Comparison of ENCODE assay signal across 9 mouse cellular contexts in genomic region chr16:37916138-37916817, GRCm38 (mm10). TPM values are rescaled to one million over a fixed set of nuclear protein-coding genes. Genes with fewer than 3 reads are reported as not detected.
DNase-seq lines count a peak whose midpoint lies in the region; ATAC-seq lines count a peak whose summit lies in the region.
"Had no signal": no experiment of that assay in that cellular context is flagged by ENCODE, and none has a peak within 500 bp of the region (broad histone marks: within the 10 kb centered on the region; RNA-seq: fewer than 3 reads in every experiment).

Gene Gpr156, plus strand, starts transcription at chr16:37916496.

- H3K4me2 ChIP-seq in liver, embryonic 16.5 days (ENCODE audit: low read depth, low read length) = peak within 1 kb of the TSS; percentile 56
- peak within 1 kb of the TSS; percentile 95 for H3K4me2 ChIP-seq in neural tube, embryonic 15.5 days

- no peaks in the 10 kb centered on the region for H3K36me3 ChIP-seq in liver, embryonic 16.5 days (ENCODE audit: control insufficient read depth, insufficient read depth)
- no peaks in the 10 kb centered on the region for H3K36me3 ChIP-seq in neural tube, embryonic 15.5 days

- peak; percentile 11; the same call in 1 of the 2 replicates for ATAC-seq in liver, embryonic 16.5 days (ENCODE audit: low read depth)
- ATAC-seq in neural tube, embryonic 15.5 days (ENCODE audit: low FRiP score) = peak; percentile 90

- peak within 1 kb of the TSS; percentile 41 for H3K4me3 ChIP-seq in liver, embryonic 16.5 days (ENCODE audit: low read depth, low read length)
- H3K4me3 ChIP-seq in neural tube, embryonic 15.5 days (replicated peaks) = peak within 1 kb of the TSS; percentile 61

- H3K9me3 ChIP-seq in liver, embryonic 16.5 days (replicated peaks; ENCODE audit: control insufficient read depth, low read length) = no peaks in the 10 kb centered on the region
- 0 out of 2 replicates have a peak, but pooled peaks cover 2% of the 10 kb centered on the region for H3K9me3 ChIP-seq in neural tube, embryonic 15.5 days (replicated peaks)

- H3K9ac ChIP-seq in liver, embryonic 16.5 days (ENCODE audit: low read depth, low read length) = no peak within 1 kb of the TSS
- peak within 1 kb of the TSS; percentile 67 for H3K9ac ChIP-seq in neural tube, embryonic 15.5 days (replicated peaks)

- H3K4me1 ChIP-seq in liver, embryonic 16.5 days (ENCODE audit: control insufficient read depth, low read depth, low read length) = no peaks in the 10 kb centered on the region
- peaks cover 26% of the 10 kb centered on the region for H3K4me1 ChIP-seq in neural tube, embryonic 15.5 days

- peaks cover 32% of the 10 kb centered on the region for H3K27me3 ChIP-seq in liver, embryonic 16.5 days (ENCODE audit: control insufficient read depth, insufficient read depth, low read depth, low read length)
- no peaks in the 10 kb centered on the region for H3K27me3 ChIP-seq in neural tube, embryonic 15.5 days (replicated peaks)

- 4% methylated on average over 53 of the region's 53 CpGs for WGBS in liver, embryonic 16.5 days (ENCODE audit: insufficient replicate concordance)
- WGBS in neural tube, embryonic 15.5 days = 1% methylated on average over 52 of the region's 53 CpGs

- DNase-seq in right cerebral cortex, adult 18-20 months = peak; percentile 46
- no peak for DNase-seq in right cerebral cortex, postnatal 36 days (ENCODE audit: low spot score in 2 of 2)
- DNase-seq in embryo, embryonic 9.5 days (ENCODE audit: extremely low spot score) = peak; percentile 74
- peak; percentile 3 to 10 for DNase-seq in heart, adult 9 months (ENCODE audit: low spot score in 2 of 2)
- peak; percentile 71 for DNase-seq in kidney, postnatal 10 days
- peak; percentile 15 for DNase-seq in urinary bladder, postnatal 25 days (ENCODE audit: low spot score)

- H3K27ac ChIP-seq in liver, embryonic 16.5 days (ENCODE audit: low read length) = no peak within 1 kb of the TSS
- H3K27ac ChIP-seq in neural tube, embryonic 15.5 days (replicated peaks) = no peak within 1 kb of the TSS
- H3K27ac ChIP-seq: macrophage had no signal

RNA-seq across cellular contexts. Expression of gene Gpr156, which starts in this region (rescaled TPM):
- polyA plus RNA-seq in liver, embryonic 16.5 days (2015; fragmentation: Nextera tagmentation; extraction: Ambion mirVana) = not detected in 2 replicates
- 3.3 and 4.0 TPM in 2 replicates for polyA plus RNA-seq in neural tube, embryonic 15.5 days (2015; fragmentation: Nextera tagmentation; extraction: Ambion mirVana)
- polyA plus RNA-seq: macrophage had no signal

Comparison
In these comparisons a context has a peak if more than half of its experiments do, and no peak if none do; other contexts are left out.
1. DNase-seq: peak in right cerebral cortex, adult 18-20 months (single experiment), embryo, embryonic 9.5 days (single experiment), heart, adult 9 months (2 of 2), kidney, postnatal 10 days (single experiment) and urinary bladder, postnatal 25 days (single experiment); none in right cerebral cortex, postnatal 36 days (0 of 2).
2. Peak in ATAC-seq, H3K4me3 ChIP-seq and H3K4me2 ChIP-seq in liver, embryonic 16.5 days; RNA of the gene not detected or under 1 TPM.